Mouse (Mus musculus) ES-E14 (cell line): ENCODE data around the gene Irs3.

Experiments
- HCFC1 ChIP-seq: IDR thresholded peaks from 2 replicates; pipeline ENCODE4 v1.6.1; 2012; ENCODE audit warnings: low read length, inconsistent platforms, borderline replicate concordance; ENCODE audit not compliant: insufficient read depth
- ZNF384 ChIP-seq: IDR thresholded peaks from 2 replicates; pipeline ENCODE4 v1.6.1; 2012; ENCODE audit warnings: low read depth, low read length, inconsistent platforms

GRCm38 (mm10) chr5:137641054-137641453 lies 4.5 kb downstream of the Irs3 start, which contains the start of gene Sap25:
- no peak for TF ChIP-seq ZNF384
- TF ChIP-seq HCFC1: no peak
